Mouse (Mus musculus) lung, postnatal 14 days (tissue): Measurements from ENCODE around the gene Celf5.
A peak's percentile ranks its signal among the peaks of the same experiment; 100 is the strongest.

ENCODE experiments used
- DNase-seq: peaks from one replicate; pipeline ENCODE4 v3.0.0; 2021

Gene Celf5

DNA sequence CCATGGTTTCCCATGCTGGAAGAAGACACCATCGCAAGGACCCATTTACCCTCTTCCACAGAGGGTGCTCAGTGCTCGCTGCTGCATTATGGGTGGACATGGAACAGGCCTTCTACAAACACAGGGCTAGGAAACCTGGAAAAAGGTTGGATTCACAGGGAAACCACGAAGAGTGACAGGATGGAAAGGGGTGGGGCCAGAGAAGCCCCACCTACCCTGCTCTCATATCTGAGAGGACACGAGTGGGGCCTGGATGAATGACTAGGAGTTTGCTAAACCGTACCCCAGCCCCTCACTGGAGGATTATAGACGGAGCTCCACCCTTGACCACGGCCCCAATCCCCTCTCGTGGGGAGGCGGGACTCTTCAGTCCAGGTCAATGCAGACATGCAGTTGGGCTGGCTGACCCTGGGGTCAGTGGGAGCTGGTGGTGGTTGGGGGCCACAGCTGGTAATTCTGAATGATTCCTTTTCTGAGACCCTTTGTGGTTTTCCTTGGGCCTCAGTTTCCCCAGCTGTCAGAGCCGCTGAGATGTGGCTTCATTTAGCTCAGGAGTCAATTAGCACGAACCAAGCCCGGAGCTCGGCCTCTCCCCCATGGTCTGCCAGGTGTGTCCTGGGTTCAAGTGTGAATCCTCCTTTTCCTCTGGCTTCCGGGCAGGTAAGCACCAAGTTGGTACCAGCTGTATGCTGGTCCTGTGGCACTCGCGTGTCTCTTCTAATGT lies 69.8 kb downstream of the Celf5 start:
- DNase-seq: no peak

DNA sequence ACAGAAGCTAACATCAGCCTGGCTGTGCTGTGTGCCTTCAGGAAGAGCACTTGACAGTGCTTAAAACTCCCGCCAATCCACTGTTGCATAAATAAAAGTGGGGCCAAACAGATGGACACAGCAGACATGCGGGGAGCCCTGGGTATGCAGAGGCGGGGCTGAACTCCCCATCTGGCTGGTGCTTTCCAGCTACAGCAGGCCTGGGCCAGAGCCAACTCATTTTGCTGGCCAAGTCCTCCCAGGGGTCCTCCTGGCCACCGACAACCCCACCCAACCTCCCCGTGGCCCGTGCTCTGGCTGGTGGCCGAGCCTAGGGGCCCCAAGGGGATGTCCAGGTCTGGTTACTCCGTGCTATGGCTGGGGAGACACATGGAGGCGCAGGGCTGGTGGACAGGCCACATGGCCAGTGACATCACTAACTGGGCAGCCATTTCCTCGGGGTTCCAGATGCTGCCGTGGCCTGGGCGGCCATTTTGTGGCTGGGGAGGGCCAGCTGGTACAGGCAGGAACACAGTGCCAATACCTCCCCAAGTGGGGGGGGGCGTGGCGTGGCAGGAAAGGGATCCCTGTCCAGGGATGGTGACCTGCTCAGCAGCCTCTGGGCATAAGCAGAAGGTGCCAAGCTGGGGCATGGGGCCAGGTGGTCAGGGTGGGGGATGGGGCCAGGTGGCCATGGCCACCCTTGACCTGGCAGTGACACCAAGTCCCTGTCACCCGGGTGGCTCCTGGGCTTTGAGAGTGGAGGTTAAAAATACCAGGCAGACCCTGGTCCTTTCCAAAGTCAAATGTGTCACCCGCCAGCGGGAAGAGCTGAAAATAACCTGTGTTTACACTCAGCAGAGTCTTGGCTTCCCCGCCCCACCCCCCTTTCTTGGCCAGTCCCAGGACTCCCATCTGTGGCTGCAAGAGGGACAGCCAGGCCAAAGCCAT lies 70.8 kb downstream of the Celf5 start:
- peak; percentile 80 for DNase-seq

DNA sequence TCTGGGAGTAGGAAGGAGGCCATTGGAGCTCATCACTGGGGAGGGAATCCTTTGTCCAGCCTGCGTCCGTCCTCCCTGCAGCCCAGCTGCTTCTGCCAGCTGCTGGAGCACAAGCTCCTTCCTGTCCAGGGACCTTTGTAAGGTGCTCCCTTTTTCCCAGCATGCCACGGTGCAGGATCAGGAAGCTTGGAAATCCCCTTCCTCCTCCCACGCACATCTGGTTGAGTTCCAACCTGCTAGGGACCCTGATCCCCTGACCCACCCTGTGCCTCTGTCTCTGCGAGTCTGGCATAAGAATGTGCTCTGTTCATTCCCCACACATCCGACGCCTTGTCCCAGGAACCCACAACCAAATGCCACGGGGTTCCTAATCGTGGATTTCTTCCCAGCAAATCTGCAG lies 71.5 kb downstream of the Celf5 start:
- DNase-seq: no peak

DNA sequence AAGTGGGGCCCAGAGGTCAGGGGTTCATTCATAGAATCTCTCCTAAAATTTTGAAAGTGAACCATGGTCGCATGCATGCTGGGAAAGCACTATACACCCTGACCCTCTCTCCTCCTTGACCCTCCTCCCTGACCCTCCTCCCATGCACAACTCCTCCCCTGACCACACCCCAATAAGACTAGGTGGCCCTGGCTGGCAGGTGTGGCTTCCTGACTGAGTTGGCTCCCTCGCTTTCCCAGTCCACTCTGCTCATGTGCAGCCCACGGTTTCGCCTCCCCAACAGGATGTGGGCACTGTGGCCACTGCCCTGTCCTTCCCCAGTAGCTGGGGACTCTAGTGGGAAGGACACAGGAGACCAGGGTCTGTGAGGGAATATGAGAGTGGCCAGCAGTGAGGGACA lies 72.2 kb downstream of the Celf5 start:
- no peak for DNase-seq

GRCm38 (mm10) chr10:81409330-81409729 lies 73.2 kb downstream of the Celf5 start:
- no peak for DNase-seq
